Mouse (Mus musculus) hindbrain, embryonic 10.5 days (tissue): ENCODE data around the gene Adamtsl5. TPM values are rescaled to one million over a fixed set of nuclear protein-coding genes. Genes with fewer than 3 reads are reported as not detected.
A peak's percentile ranks its signal among the peaks of the same experiment; 100 is the strongest.

Source experiments
- DNase-seq: peaks from one replicate; pipeline ENCODE4 v3.0.0-alpha.2; 2017; ENCODE audit warnings: low spot score
- H3K27ac ChIP-seq: fragments of 300-500 bp; sonication (generic); 2 replicates; pipeline ENCODE4 v1.5.1; 2016; ENCODE audit warnings: mild to moderate bottlenecking, moderate library complexity
- H3K27me3 ChIP-seq: fragments of 300-500 bp; sonication (generic); 2 replicates; pipeline ENCODE4 v1.6.1; 2016; ENCODE audit warnings: mild to moderate bottlenecking; ENCODE audit not compliant: poor library complexity, insufficient read depth, severe bottlenecking
- H3K36me3 ChIP-seq: fragments of 300-500 bp; sonication (generic); 2 replicates; pipeline ENCODE4 v1.6.1; 2016; ENCODE audit warnings: mild to moderate bottlenecking, moderate library complexity
- H3K4me1 ChIP-seq: fragments of 300-500 bp; sonication (generic); replicated peaks from 2 replicates; pipeline ENCODE4 v1.6.1; 2016; ENCODE audit warnings: mild to moderate bottlenecking
- H3K4me3 ChIP-seq: fragments of 300-500 bp; sonication (generic); 2 replicates; pipeline ENCODE4 v1.5.1; 2016; ENCODE audit warnings: mild to moderate bottlenecking, moderate library complexity
- H3K9me3 ChIP-seq: fragments of 300-500 bp; sonication (generic); 2 replicates; pipeline ENCODE4 v1.6.1; 2016; ENCODE audit warnings: mild to moderate bottlenecking, moderate library complexity
- WGBS: fragments of 180-500 bp; shearing (Covaris S2); methylation state at CpG from one replicate; pipeline ENCODE4 v1.1.7; 2016; 5-methylcytosine and 5-hydroxymethylcytosine counted together
- polyA plus RNA-seq: library from polyadenylated mRNA; unstranded; fragments of >200 nt; fragmentation: Nextera tagmentation; extraction: Ambion mirVana; gene quantifications from 2 replicates; pipeline ENCODE4 v1.2.1, GENCODE M21; 2016

Adamtsl5 gene
- polyA plus RNA-seq, 1 experiment from 2014 or later, result 1.3 TPM

DNA sequence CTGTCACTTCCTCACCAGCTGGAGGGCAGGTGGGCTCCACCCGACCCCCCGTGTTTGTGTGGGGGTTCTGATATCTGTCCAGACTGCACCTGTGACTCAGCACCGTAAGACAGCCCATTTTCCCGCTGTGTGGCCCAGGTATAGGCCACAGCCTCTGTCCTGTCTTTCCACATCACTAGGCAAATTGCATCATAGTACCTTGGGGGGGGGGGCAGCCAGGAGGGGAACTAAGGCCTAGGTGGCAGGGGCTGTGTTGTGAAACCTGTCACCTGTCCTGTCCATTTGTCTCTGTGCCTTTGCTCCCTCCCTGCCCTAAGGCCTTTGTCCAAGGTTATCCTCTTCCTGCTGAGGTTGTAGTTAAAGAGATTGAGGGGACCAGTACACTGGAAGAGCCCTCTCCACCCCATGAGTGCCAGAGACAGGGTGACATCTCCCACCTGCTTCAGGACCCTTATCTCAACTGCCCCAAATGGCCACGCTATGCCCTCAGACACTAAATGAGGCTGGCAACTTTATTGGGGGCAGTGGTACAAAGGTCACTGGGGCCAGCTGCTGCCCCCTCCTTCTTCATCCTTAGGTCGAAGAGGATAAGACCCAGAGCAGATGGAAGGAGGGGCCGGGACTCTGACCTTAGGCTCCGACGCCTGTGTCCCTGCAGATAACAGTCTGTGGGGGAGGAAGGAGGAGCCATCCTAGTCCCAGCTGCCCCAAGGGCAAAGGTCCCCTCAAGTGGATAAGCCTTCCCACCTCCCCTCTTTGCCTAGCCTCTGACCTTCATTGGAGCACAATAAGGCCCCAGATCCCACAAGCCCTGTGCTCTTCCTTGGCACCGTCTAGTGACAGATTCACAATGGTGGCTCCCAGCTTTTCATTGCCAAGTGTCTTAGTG is 16.3 kb downstream of the Adamtsl5 start:
- WGBS, result 64% methylated on average over 10 of the region's 10 CpGs
- H3K27me3 ChIP-seq, result peaks cover 77% of the 10 kb centered on the region
- peaks cover 16% of the 10 kb centered on the region; the same call in 1 of the 2 replicates for H3K36me3 ChIP-seq
- peak overlapping the region; percentile 77 for H3K27ac ChIP-seq
- H3K9me3 ChIP-seq, result no peaks in the 10 kb centered on the region
- peaks cover 52% of the 10 kb centered on the region for H3K4me1 ChIP-seq
- DNase-seq, result no peak
- H3K4me3 ChIP-seq, result 0 out of 2 replicates have a peak overlapping the region, but pooled peaks have one; percentile 58

DNA sequence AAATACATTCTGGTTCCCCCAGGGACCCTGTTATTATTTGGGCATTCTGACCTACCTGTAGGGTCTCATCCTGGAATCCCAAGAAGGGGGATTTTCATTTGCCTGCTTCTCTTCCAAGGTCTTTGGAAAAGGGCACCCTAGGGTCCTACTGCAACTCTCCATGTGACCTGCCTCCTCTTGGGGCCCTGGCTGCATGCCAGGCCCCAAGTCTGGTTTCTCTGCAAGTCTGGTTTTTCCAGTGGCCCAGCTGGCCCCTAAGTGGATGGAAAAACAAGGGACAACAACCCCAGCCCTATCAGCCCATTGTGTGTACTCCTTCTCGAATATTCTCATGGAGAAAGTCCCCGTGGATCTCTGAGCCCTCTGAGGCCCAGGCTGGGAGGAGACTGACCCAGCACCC is 17.3 kb downstream of the Adamtsl5 start:
- peaks cover 52% of the 10 kb centered on the region for H3K4me1 ChIP-seq
- peaks cover 11% of the 10 kb centered on the region; the same call in 1 of the 2 replicates for H3K36me3 ChIP-seq
- peaks cover 73% of the 10 kb centered on the region for H3K27me3 ChIP-seq
- H3K9me3 ChIP-seq, result no peaks in the 10 kb centered on the region
- 79% methylated on average over 2 of the region's 2 CpGs for WGBS
- no peak for DNase-seq
- H3K27ac ChIP-seq, result peak overlapping the region; percentile 71; the same call in 1 of the 2 replicates
- peak overlapping the region; percentile 58 for H3K4me3 ChIP-seq

DNA sequence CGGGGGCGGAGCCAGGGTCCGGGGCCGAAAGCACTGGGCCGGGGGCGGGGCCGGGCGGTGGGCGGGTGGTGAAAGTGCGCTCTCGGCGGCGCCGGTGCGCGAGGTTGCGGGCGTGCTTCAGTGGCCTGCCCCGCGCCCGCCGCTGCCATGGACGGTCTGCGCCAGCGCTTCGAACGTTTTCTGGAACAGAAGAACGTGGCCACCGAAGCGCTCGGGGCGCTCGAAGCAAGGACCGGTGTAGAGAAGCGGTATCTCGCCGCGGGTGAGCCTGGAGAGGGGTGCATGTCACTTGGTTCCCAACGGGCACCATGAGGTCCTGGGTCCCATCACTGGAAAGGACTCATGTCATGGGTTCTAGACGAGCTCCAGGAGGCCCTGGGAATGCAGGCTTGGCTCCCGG is 18.1 kb downstream of the Adamtsl5 start:
- peaks cover 47% of the 10 kb centered on the region for H3K4me1 ChIP-seq
- no peak for DNase-seq
- H3K9me3 ChIP-seq, result no peaks in the 10 kb centered on the region
- peaks cover 3% of the 10 kb centered on the region; the same call in 1 of the 2 replicates for H3K36me3 ChIP-seq
- WGBS, result 2% methylated on average over 41 of the region's 41 CpGs
- H3K4me3 ChIP-seq, result peak overlapping the region; percentile 58
- peak overlapping the region; percentile 71 for H3K27ac ChIP-seq
- peaks cover 73% of the 10 kb centered on the region for H3K27me3 ChIP-seq

DNA sequence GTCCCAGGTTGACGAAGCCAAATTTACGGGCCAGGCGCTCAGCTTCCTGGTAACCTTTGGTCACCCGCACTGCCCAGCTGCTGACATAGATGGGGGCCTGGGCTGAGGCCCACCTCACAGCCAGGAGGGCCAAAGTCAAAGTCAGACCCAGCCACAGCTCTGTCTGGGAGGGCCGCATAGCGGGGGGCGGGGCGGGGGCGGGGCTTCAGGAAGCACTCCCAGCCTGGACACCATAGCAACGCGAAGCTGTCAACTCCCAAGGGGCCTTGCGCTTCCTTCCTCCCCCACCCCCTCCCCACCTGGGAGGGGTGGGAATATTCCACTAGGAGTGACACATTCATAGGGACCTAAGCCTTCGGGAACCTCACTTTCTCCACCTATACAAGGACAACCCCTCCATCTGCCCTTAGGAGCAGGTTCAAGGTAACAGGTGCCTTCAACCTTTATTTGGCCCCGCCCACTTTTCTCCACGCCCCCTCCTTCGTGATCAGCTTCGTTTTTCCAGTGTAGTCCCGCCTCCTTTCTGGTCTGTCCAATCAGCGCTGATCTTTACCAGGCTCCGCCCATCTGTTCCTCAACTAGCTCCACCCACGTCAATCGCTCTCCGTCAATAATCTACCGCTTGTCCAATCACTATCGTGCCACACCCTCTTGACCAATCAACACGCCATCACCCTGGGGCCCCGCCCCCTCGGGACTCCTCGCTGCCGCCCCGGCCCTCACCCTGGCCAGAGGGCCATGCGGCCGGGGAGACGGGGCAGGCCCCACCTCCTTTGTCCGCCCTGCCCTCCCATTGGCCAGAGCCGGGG is 18.7 kb downstream of the Adamtsl5 start, which contains the start of the genes Pcsk4 and Reep6:
TSS of gene Pcsk4 (minus strand) at position 226 of the 809 bp plus-strand sequence.
TSS of gene Reep6 (plus strand) at position 681 of the 809 bp plus-strand sequence.
- Histone ChIP-seq H3K27ac (peak within 1 kb of the TSS; percentile 71), H3K4me3 (peak within 1 kb of the TSS; percentile 58), H3K27me3 (peaks cover 74% of the 10 kb centered on the region), H3K9me3 (no peaks in the 10 kb centered on the region), H3K4me1 (peaks cover 47% of the 10 kb centered on the region), H3K36me3 (no peaks in the 10 kb centered on the region)
- WGBS, result 4% methylated on average over 36 of the region's 36 CpGs
- peak; percentile 98 for DNase-seq

DNA sequence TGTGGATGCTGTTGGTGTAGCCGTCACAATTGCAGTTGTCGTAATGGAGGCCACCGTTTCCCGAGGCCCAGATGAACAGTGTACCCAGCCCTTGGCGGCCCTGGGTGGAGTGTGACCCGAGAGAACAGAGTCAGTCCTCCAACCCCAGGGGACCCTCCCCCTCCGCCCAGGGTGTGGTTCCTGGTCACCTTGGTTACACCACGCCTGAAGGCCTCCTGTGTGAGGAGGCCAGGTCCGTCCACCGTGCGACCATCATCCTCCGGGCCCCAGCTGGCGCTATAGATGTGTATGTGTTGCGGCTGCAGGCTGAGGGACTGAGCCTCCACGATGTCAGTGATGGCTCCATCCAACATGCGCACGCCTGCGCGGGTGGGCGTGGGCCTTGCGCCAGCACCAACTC is 23.2 kb downstream of the Adamtsl5 start:
- Histone ChIP-seq H3K4me1 (peaks cover 48% of the 10 kb centered on the region), H3K4me3 (no peak overlapping the region), H3K36me3 (no peaks in the 10 kb centered on the region), H3K27ac (no peak overlapping the region), H3K27me3 (peaks cover 63% of the 10 kb centered on the region), H3K9me3 (no peaks in the 10 kb centered on the region)
- no peak for DNase-seq
- WGBS, result 80% methylated on average over 21 of the region's 21 CpGs

DNA sequence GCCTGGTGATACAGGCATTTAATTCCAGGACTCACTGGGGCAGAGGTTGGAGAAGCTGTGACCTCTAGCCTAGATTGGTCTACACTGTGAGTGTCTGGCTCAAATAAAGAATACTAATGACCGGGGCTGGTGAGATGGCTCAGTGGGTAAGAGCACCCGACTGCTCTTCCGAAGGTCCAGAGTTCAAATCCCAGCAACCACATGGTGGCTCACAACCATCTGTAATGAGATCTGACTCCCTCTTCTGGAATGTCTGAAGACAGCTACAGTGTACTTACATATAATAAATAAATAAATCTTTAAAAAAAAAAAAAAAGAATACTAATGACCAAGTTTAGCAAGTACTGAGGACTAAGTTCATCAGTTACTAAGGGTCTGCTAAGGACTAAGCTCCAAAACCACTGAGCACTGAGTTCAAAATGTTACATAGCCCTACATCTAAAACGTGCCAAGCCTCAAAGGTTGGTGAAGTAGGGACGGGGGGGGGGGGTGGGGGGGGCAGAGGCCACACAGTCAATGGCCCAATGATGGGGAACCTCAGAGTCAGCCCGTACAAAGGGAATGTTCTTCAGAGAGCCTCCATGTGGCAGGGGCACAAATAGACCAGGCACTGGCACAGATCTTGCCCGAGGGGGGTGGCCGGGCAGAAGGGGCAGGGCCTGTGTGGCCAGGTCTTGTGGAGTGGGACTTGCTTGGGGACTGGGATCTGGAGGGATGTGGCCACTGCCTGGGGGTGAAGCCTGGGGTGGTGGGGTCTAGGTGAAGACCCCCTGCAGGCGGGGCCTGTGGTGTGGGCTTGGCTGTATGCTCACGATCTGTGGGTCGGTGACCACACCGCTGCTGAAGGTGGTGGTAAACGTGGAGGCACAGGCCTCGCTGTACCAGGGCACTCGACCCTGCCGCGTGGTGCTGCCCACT is 23.8 kb downstream of the Adamtsl5 start:
- WGBS, result 75% methylated on average over 17 of the region's 17 CpGs
- Histone ChIP-seq H3K27ac (0 out of 2 replicates have a peak overlapping the region, but pooled peaks have one; percentile 10), H3K4me3 (peak overlapping the region; percentile 73), H3K9me3 (no peaks in the 10 kb centered on the region), H3K4me1 (peaks cover 47% of the 10 kb centered on the region), H3K36me3 (no peaks in the 10 kb centered on the region; the same call in 1 of the 2 replicates), H3K27me3 (peaks cover 63% of the 10 kb centered on the region)
- DNase-seq, result no peak

DNA sequence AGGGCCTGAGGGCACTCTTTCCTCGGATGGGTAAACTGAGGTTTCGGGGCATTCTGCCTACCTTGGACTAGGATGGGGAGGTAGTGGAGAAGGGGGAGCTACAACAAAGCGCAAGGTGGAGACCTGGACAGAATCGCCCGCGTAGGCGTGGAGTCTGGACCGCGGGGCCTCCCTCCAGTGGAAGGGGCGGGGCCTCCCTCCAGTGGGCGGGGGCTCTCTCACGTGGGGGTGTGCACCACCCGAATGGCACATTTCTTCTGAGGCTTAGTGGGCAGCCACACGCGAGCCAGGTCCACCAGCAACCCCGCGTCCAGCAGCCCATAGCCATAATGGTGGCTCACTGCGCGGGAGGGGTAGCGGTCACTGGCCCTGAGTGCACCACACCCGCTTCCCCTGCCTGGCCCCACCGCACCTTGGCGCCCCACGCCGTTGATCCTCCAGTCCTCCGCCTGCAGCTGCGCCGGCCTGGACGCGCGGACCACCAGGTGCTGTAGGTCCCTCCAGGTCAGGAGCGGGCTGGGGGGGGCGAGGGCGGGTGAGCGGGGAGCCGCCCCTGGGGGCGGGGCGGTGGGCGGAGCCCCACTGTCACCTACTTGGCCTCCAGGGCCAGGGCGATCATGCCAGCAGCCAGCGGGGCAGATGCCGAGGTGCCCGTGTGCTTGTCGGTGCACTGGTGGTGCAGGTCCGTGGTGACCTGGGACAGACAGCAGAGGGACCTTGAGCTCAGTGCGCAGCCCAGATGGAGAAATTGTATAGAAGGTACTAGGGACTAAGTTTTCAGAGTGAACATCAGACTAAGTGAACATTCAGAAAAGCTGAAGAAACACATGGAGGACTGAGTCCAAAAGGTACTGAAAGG is 24.7 kb downstream of the Adamtsl5 start:
- Histone ChIP-seq H3K27me3 (peaks cover 60% of the 10 kb centered on the region), H3K4me3 (peak overlapping the region; percentile 73), H3K36me3 (peaks cover 9% of the 10 kb centered on the region), H3K9me3 (no peaks in the 10 kb centered on the region), H3K4me1 (peaks cover 47% of the 10 kb centered on the region), H3K27ac (peak overlapping the region; percentile 85)
- DNase-seq, result peak; percentile 59
- WGBS, result 2% methylated on average over 46 of the region's 46 CpGs

DNA sequence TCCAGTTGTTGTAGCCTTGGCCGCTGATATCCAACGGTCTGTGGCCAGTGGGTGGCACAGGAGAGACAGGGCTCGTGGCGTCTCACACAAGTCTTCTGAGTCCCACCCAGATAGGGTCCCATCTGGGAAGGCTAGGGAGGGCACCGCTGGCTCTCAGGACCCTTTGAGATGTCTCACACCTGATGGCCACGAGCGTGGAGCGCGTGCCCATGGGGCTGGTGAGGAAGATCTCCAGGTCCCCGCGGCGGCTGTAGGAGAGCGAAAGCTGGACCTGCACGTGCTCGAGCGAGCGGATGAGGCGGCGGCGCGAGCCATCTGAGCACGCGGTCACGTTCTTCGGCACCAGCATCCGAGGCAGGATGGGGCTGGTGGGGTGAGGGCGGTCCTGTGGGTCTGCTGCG is 25.4 kb downstream of the Adamtsl5 start:
- WGBS, result 4% methylated on average over 28 of the region's 28 CpGs
- Histone ChIP-seq H3K4me3 (peak overlapping the region; percentile 73), H3K27ac (peak overlapping the region; percentile 85), H3K9me3 (no peaks in the 10 kb centered on the region), H3K36me3 (peaks cover 15% of the 10 kb centered on the region), H3K4me1 (peaks cover 54% of the 10 kb centered on the region), H3K27me3 (peaks cover 56% of the 10 kb centered on the region)
- DNase-seq, result no peak

DNA sequence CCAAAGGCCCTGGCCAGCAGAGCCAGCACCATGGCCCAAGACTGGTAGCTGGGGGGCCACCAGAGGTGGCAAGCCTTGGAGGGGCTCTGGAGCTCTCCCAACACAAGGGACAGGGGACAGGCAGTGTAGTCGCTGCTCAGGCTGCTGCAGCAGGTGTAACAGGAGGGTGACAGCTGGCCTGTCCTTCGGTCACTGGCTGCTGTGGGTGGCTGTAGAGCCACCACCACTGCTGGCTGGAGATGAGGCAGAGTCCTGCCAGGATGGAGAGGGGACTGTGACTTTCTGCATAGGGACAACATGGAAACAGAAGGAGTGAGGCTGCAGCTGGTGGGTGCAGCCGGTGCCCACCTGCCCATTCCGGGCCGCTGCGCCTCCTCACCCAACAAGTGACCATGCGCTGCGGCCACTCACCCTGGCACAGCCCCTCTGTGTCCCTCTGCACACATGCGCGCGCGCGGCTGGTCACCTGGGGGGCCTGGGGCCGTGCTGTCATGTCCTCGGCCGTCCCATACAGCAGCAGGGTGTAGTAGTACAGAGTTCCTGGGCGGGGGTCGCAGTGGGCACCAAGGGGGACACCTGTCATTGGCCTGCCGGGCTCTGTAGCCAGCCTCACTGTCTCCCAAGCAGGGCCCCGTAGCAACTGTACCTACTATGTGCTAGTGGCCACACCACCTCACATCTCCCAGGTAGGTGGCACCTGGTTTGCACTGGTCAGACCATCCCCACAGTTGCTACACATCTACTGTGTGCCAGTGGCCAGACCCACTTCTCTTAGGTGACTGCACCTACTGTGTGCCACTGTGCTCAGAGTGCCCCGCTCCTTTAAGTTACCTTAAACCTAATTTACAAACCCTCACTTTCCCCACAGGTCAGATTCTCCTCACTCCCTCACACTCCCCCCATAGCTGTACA is 26.3 kb downstream of the Adamtsl5 start:
- Histone ChIP-seq H3K36me3 (peaks cover 24% of the 10 kb centered on the region), H3K4me3 (peak overlapping the region; percentile 73), H3K9me3 (no peaks in the 10 kb centered on the region), H3K4me1 (peaks cover 62% of the 10 kb centered on the region), H3K27me3 (peaks cover 58% of the 10 kb centered on the region), H3K27ac (peak overlapping the region; percentile 19; the same call in 1 of the 2 replicates)
- 90% methylated on average over 21 of the region's 21 CpGs for WGBS
- DNase-seq, result no peak

DNA sequence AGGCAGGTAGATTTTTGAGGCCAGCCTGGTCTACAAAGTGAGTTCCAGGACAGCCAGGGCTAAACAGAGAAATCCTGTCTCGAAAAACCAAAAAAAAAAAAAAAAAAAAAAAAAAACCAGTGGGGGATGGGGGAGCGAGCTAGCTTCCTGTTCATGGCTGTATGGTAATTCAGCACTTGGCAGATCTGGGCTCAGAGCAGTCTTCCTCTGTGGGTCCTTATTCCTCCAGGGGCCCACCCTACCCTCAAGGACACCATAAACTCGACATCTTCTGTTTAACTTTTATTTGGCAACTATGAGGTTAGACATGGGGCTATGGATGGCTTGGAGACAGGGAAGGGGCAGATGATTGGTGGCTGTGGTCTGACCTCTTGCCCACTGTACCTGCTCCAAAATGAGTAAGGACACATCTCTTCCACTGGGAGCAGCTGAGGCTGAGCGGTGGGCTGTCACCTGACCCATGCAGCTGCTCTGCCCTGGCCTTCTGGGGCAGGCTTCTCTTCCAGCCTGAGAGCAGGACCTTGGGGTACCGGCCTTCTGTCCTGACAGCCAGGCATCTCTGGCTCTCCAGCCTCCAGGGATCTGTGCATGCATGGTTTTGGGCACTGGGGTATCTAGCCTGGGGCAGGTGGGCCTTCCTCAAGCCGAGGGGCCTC is 27.1 kb downstream of the Adamtsl5 start:
- no peak for DNase-seq
- Histone ChIP-seq H3K4me3 (peak overlapping the region; percentile 73; the same call in 1 of the 2 replicates), H3K27ac (0 out of 2 replicates have a peak overlapping the region, but pooled peaks have one; percentile 19), H3K36me3 (peaks cover 32% of the 10 kb centered on the region), H3K9me3 (no peaks in the 10 kb centered on the region), H3K4me1 (peaks cover 69% of the 10 kb centered on the region), H3K27me3 (peaks cover 62% of the 10 kb centered on the region)
- WGBS, result 79% methylated on average over 6 of the region's 6 CpGs
